Mouse (Mus musculus) retina, postnatal 7 days (tissue): ENCODE data around the gene Rrp1.
"Not testable (repeated sequence)": the region's sequence is repeated elsewhere in the genome, so short reads cannot be mapped to it uniquely, and the experiment has no call there.

ENCODE experiments used
- DNase-seq: peaks from one replicate; pipeline ENCODE4 v3.0.0-alpha.2; 2012; ENCODE audit warnings: low read depth, low spot score

Rrp1 gene

DNA sequence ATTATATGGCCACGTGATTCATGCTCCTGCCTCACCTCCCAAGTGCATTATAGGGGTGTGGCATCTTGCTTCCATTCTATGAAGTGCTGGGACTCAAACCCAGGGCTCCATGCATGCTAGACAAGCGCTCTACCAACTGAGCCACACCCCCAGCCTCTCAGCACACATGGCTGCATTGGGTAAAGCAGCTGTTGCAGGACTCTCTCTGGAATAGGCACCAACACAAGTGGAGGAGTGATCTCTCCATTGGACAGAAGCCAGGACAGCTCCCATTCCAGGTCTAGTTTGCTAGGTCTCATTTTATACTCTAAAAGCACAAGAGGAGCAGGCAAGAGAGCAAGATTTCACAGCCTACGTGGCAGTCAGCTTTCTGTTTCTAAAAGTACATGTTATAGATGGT, 29.3 kb downstream of the Rrp1 start:
- DNase-seq: no peak

DNA sequence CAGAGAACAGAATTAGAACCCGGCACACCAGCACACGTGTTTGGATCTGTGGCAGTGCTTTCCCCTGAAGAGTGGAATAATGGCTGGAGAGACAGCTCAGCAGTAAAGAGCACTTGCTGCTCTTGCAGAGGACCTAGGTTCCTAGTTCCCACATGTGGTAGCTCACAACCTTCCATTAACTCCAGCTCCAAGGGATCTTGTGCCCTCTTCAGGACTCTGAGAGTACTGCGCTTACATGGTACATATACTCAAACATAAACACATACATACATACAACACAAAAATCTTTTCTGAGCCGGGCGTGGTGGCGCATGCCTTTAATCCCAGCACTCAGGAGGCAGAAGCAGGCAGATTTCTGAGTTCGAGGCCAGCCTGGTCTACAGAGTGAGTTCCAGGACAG, 34.3 kb downstream of the Rrp1 start:
- no peak for DNase-seq

DNA sequence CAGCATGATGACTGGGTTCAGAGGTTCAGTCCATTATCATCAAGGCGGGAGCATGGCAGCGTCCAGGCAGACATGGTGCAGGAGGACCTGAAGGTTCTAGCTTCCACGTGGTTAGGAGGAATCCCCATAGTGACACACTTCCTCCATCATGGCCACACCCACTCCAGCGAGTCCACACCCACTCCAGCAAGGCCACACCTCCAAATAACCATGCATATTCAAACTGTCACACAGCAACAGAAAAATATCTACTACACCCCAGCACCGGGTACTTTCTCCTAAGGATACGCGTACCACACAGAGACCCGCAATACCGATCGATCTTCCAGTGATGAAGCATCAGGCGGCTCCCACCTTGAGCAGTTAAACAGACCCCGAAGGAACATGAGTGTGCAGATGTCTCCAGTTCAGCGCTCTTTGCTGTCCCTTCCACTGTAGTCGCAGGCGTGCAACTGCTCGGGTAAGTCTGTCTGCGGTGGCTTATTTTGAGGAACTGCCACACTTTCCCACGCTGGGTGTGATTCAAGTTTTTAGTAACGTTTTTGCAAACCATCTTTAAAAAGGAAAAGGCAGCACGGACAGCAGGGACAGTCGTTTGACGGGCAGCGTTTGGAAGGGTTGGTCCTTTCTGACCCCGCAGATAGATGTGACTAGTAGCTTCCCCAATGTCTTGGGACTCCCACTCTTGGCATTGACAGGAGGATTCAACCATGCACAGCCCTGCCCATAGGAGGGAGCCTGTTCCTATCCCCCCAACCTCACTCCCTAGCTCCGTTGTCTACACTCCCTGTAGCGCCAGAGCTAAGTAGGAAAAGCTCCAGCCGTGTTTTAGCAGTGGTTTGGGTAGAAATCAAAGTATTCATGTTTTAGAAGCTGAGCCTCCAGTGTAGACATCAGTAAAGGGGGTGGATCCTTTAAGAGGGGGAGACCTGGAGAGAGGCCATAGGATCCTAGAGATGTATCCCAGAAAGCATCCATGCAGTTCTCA, 39.9 kb downstream of the Rrp1 start:
- DNase-seq: no peak

DNA sequence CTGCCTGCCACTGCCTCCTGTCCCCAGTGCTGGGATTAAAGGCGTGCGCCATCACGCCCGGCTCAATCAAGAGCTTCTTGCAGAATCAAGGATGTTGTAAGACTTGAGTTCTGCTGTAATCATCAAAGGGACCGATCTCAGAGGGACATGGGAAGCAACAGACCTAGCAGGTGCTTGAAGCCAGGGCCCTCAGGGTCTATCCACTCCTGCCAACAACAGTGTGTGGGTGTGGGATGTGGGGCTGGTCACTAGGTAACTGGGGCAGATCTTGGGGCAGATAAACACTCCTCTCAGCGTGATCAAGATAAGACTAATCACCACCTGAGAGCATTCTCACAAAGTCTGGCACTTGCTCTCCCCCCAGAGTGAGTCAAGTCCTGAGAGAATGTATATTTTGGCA, 41.1 kb downstream of the Rrp1 start:
- DNase-seq: no peak

DNA sequence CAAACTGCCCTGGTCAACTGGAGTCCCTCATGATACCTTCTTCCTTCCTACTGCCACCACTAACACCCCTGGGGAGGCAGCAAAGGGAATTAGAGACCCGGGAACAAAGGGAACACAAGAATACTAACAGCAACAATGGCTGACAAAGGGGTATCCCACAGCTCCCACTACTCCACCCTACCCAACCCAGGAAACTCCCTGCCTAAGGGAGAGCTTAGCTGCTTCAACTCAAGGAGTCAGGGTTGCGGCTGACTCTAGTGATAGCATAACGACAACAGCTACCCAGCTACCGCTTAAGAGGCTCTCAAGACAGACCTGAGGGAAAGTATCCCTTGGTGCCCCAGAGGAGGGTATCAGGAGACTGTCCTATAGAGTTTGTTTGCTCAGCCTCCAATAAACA, 45.3 kb downstream of the Rrp1 start:
- no peak for DNase-seq

DNA sequence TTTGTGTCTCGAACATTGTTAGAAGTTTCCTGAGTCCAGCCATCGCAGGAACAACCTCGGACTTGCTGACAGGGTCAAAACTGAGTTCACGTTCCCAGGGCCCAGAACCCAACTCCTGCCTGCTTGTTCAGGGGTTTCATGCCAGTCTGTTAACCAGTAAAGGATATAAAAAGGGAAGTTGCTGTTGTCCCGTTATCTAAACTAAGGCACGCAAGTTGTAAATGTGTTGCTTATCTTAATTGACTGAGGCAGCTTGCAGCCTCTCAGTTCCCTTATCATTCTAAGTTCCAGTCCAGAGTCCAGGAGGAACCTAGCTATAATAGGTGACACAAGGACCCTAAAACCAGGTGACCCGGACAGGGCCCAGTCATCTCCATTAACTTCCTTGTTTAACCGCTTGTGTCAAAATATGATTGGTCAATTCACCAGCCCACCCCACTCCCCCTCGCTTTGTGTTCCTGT, 46.0 kb downstream of the Rrp1 start:
- DNase-seq: no peak

DNA sequence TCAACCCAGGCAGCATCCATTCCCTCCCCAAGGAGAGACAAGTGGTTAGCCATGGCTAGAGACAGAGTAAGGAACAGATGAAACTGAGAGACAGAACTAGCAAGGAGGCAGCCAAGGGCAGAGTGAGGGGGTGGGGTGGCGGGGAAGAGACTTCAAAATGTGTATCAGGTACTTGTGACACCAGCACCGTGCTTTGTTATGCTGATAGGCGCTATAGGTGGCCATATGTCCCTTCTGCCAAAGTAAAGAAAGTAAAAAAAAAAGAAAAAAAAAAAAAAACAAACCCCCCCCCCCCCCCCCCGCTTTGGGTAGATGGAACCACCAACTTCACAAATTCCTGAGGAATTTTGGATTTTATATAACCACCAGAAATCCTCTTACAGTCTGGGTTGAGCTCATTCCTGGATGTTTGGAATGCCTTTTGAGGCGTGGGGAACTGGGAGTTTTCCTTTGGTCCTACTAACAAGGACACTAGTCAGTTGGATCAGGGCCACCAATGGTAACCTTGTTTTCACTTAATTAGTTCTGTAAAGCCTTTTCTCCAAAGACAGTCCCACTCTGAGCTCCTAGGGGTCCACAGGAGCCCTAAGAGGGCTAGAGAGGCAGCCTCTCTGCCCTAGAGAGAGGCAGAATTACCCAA, 46.5 kb downstream of the Rrp1 start:
- no peak for DNase-seq

DNA sequence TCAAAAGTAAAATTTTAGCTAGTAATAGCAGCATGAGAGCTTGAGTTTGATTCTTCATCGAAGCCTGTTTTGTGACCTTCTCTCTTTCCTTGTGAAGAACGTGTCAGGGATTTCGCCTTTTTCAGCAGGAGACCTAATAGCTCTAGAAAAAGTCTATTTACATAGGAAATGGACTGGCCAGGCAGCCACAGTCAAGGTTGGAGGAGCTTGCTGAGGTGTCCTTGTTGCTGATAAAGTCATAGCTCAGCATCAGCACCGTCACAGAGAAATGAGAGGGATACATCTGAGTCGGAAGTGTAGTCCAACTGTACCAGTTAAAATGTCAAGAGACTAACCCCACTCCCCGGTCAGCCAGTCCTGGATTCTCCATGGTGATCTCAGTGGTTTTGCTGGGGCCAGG, 47.3 kb downstream of the Rrp1 start:
- DNase-seq: no peak

DNA sequence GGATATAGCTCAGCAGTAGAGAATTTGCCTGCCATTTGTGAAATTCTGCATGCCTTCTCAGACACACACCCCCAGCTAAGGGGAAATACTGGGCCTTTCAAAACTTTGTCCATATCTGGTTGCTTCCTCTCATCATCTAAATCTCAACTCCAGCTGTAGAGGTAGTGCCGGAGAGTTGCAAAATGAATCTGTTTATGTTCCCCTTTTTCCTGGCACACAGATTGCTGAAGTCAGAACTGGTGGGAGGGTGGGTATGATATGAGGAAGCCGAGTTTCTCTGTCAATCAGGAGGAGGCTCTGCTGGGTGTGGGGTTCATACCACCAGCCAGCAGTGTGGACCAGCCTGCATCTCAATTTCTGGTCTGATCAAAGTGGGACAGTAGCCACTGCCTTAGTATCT, 48.7 kb downstream of the Rrp1 start:
- no peak for DNase-seq

DNA sequence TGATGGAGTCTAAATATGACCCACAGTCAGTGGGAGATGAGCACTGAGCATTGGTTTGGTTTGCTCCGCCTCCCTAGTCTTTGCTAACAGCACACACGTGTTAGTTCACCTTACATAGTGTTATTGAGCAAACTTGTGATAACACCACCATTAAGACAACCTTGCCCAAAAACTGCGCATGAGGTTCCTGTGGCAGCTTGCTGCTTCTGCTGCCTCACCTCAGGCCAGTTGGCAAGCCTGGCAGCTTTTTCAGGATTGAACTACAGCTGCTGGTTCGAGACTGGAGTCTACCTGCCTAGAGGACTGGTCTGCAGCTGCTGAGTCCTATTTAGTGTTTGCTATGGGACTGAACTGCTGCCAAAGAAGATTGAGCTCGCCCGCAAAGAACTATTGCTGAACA, 49.5 kb downstream of the Rrp1 start:
- no peak for DNase-seq

DNA sequence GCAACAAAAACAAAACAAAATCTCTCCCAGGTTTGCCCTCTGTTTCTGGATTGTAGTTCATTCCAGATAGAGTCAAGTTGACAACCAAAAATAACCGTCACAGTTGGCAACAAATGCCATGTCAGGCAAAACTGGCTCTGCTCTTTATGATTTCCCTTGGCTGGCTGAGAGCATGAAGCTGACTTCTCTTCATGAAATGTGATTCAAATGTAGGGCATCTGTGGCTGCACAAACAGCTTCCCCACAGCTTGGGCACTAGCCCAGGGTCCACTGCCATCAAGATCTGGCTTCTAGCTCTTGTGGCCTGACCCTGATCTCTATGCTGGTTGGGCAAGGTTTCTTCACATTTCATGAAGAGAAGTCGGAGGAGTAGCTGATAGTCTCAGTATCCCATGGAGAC, 50.9 kb downstream of the Rrp1 start:
- no peak for DNase-seq

DNA sequence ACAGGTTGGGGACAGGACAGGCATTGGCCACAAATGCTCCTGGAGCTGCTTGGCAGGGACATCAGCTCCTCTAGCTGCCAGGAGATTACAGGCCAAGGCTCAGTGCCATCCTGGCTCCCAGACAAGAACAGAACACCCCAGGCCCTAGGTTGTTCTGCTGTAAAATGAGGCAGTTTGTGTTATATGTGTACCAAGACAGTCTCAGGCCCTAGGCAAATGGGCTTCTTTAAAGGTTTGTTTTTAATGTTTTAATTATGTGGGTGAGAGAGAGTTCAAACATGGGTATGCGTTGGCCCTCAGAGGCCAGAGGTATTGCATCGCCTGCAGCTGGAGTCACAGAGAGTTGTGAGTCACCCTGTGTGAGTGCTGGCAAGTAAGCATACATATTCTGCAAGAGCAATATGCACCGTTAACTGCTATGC, 52.5 kb downstream of the Rrp1 start:
- DNase-seq: no peak

DNA sequence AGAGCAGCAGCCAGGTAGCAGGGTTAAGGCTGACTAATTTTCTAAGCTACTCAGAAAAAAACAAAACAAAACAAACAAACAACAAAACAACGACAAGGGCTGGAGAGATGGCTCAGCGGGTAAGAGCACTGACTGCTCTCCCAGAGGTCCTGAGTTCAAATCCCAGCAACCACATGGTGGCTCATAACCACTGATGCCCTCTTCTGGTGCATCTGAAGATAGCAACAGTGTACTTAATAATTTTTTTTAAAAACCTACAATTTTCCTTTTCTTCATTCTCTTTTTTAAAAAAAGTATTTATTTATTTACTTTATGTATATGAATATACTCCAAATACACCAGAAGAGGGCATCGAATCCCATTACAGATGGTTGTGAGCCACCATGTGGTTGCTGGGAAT, 53.8 kb downstream of the Rrp1 start:
- DNase-seq: not testable (repeated sequence)

DNA sequence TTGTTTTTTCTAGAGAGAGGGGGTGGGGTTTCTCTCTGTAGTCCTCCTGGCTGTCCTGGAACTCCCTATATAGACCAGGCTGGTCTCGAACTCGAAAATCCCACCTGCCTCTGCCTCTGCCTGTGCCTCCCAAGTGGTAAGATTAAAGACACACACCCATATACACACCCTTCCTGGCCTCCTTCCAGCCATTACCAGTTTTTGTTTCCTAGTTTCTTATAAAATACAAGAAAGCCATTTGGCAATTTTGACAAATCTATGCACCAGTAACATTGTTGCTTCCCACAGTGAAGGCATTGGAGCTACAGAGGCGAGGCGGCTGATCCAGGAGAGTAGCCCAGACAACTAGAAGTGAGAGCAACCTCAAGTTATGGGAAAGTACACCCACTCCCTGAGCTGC, 54.6 kb downstream of the Rrp1 start:
- no peak for DNase-seq

DNA sequence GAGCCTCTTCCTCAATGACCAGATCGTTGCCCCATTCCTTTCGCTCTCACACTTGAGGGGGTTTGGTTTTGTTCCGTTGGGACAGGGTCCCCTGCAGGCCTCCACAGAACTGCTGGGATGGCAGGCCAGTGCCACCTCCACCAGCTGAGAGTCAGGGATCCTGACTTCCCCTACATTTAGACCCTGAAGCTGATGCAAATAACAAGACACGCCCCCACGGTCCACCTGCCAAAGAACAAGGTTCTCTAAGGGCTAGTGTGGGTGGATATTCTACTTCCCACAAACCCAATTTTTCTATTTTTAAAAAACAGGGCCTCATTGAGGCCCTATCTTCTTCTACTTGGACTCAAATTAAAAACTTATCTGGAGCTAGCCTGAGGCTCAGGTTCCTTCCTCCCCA, 55.1 kb downstream of the Rrp1 start:
- DNase-seq: no peak

DNA sequence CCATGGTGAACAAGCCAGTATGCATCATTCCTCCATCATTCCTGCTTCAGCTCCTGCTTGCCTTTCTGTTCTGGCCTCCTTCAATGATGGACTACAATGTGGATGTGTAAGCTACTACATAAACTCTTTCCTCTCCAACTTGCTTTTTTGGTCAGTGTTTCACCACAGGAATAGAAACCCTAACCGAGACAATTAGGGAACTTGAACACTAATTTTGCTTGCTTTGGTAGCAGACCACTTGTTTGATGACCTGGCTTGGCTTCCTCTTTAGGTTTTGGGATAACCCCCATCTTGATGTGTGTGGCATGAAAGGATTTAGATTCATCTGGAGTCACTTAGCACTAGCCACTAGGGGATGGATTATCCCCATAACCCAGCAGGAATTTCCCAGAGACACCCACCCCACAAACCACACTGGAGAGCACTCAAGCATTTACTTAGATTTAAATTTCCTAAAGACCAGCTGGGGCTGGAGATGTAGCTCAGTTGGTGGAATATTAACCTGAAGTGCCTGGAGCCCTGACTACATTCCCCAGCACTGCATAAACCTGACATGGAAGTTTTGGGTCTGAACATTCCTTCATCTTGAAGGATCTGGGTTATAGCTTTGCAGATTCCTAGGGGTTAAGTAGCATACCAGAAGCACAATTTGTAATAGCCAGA, 56.8 kb downstream of the Rrp1 start:
- no peak for DNase-seq

DNA sequence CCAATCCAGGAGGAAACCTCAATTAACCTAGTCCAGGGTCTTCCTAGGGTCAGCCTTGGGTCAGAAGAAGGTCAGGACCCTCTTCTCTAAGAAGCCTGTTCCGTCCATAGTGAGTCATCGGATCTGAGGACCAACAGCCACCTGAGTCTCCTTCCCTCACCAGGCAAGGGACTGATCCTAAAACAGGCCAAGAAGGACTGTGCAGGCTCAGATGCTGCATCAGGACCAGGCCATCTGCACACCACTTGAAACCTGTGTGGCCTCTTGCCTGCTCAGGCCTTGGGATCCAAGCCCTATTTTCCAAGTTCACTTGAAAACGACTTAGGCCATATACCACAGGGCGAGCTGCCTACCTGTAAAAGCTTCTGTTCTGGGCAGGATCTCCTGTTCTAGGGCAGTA, 59.6 kb downstream of the Rrp1 start:
- DNase-seq: no peak

DNA sequence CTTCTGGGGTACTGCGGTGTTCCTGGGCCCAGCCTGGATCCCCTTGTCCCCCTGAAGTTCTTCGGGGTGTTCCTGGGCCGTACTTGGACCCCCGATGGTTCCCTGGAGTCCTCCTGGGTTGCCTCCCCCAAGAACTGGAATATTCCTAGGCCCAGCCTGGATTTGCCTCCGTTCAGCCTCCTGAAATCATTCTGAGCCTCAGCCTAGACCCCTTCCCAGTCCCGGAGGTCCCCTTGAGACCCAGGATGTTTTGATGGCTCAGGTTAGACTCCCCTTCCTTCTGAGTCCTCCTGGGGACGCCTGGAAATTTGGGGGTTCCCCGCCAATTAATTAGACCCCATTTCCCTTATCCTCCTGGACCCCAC, 60.2 kb downstream of the Rrp1 start:
- DNase-seq: no peak

DNA sequence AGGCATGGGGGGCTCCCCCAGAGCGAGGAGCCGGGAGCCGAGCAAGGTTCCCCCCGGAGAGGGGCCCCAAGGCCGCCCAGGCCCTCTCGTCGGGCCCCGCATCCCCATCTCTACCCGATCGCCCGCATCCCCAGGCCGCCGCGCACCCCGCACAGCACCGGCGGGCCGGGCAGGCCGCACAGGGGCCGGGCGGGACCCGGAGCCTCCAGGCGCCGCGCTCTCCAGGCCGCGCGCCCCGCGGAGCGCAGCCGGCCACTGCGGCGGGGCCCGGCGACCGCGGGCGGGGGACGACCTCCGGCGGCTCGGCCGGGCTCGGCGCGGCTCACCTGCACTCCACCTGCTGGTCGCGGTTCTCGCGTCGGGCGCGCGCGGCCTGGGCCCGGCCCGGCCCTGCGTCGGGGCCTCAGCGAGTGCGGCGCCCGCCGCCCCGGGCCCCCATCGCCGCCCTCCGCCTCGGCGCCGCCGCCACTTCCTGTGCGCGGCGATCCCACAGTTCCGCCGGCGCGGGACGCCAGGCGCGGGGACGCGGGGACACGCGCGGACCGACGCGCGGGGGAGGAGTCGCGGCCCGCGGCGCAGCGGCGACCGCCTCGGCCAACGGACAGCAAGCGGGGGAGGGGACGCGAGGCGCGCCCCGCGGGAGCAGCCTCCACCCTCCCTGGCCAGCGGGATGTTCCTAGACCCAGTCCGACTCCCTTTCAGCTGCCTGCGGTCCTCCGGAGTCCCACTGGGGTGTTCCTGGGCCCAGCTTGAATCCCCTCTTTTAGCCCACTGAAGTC, 60.8 kb downstream of the Rrp1 start, which contains the start of gene Agpat3:
Gene Agpat3 (minus strand): TSS at position 603 of the 779 bp plus-strand sequence.
- peak; percentile 51 for DNase-seq

DNA sequence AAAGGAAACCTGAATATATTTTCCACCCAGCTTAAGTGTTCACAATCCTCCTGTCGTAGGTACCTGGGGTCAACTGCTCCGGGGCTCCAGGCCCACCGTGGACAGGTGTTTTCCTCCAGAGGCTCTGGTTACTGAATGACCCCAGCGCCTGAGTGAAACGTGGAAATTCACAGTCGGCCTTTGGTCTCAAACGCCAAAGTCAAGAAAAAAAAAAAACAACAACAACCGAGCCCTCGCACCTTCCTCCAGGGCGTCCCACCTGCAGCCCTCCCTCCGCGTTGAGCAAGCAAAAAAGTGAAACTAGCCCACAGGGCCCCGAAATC, 61.3 kb downstream of the Rrp1 start:
- DNase-seq: no peak

DNA sequence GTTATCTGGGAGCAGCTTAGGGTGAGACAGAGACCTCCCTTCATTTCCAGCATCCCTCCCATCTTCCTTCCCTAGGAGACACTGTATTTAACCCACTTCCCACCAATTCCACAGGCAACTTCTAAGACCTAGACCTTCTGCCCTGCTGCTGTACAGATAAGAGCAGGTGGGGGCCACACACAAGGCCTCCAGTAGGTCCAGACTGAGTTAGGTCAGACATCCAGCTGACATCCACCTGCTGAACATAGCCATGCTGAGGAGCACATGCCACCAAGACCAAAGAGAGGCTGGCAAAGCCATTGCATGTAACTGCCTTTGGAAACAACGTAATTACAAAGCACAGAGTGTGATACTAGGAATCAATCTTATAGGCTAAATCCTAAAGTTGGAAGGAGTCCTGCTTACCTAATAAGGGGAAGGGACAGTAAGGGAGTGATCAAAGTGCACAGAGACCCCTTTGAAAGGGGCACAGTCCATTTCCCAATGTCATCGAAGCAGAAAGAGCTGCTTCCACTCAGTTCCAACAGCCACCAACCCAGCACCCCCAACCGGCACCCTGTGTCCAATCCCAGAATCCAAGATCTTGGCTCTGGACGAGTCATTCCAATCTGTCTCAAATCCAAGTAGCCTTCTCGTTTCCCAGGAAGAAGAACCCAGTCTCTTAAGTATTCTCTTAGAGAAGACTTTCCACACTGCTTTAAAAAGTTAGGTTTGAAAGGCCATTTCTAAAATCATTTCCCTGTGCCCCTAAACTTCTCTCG, 61.9 kb downstream of the Rrp1 start:
- no peak for DNase-seq
